Mouse (Mus musculus): Measurements from ENCODE around the gene Ankrd39. TPM values are rescaled to one million over a fixed set of nuclear protein-coding genes. Genes with fewer than 3 reads are reported as not detected.

Gene Ankrd39
- 27.3 and 28.6 TPM in 2 replicates for polyA plus RNA-seq (2015; fragmentation: Nextera tagmentation; extraction: Ambion mirVana)

DNA sequence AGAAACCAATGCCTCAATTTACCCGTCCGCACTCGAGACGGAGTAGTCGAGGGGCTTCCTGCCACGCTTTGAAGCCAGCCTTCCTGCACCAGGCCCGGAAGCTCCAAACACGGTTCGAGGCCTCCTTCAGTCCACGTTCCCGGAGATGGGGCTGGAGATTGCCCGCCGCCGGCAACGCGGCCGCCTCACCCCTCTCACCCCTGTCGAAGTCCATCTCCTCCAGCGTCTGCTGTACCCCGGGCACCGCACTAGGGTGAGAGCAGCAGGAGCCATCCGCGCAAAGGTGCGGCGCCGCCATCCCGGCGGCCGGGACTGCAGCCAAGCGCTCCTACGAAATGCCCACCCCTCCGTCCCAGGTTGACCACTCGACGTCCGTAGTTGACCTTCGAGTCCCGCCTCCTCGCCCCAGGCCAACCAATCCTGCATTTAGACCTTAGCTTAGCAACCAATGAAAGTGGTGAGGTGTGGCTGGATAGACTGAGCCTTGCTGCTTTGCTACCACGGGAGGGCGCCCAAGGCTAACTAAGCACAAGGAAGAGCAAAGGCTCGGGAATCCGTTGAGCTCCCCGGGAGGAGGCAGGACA is at the start of gene Ankrd39:
Ankrd39 (minus strand) TSS at position 558 of the 584 bp plus-strand sequence.
- ATAC-seq (ENCODE audit: insufficient number of reproducible peaks, insufficient read depth, low FRiP score, low TSS enrichment, low read depth), result peak; percentile 88
- Histone ChIP-seq H3K27me3 (no peaks in the 10 kb centered on the region), H3K4me1 (peaks cover 54% of the 10 kb centered on the region), H3K4me3 (peak within 1 kb of the TSS; percentile 71), H3K9me3 (no peaks in the 10 kb centered on the region), H3K36me3 (peaks cover 47% of the 10 kb centered on the region), H3K27ac (peak within 1 kb of the TSS; percentile 89), H3K9ac (peak within 1 kb of the TSS; percentile 78), H3K4me2 (peak within 1 kb of the TSS; percentile 74)
- WGBS, result under 1% methylated on average over 43 of the region's 43 CpGs

DNA sequence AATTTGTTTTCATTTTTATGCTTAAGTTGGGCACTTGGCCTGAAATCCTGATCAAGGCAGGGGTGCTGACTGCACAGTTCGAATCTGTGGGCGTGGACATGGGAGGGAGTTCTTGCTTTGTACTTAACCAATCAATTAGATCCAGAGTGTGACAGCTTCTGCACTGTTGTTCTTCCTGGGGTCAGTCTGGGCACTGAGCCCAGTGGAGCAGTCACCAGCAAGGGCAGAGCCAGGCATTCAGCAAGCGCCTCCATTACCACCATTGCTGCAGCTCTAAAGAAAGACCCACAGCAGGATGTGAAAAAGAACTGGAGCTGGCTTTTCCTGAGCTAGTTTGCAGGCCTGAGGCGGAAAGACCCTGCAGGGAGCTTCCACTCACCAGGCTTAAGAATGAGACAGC is 48.9 kb upstream of the Ankrd39 start:
- Histone ChIP-seq H3K27me3 (no peaks in the 10 kb centered on the region), H3K4me1 (peaks cover 22% of the 10 kb centered on the region), H3K4me3 (no peak overlapping the region), H3K27ac (peak overlapping the region; percentile 78), H3K9ac (no peak overlapping the region), H3K9me3 (no peaks in the 10 kb centered on the region), H3K36me3 (no peaks in the 10 kb centered on the region), H3K4me2 (no peak overlapping the region)
- no peak for ATAC-seq (ENCODE audit: insufficient number of reproducible peaks, insufficient read depth, low FRiP score, low TSS enrichment, low read depth)
- WGBS, result 38% methylated on average over 4 of the region's 4 CpGs

DNA sequence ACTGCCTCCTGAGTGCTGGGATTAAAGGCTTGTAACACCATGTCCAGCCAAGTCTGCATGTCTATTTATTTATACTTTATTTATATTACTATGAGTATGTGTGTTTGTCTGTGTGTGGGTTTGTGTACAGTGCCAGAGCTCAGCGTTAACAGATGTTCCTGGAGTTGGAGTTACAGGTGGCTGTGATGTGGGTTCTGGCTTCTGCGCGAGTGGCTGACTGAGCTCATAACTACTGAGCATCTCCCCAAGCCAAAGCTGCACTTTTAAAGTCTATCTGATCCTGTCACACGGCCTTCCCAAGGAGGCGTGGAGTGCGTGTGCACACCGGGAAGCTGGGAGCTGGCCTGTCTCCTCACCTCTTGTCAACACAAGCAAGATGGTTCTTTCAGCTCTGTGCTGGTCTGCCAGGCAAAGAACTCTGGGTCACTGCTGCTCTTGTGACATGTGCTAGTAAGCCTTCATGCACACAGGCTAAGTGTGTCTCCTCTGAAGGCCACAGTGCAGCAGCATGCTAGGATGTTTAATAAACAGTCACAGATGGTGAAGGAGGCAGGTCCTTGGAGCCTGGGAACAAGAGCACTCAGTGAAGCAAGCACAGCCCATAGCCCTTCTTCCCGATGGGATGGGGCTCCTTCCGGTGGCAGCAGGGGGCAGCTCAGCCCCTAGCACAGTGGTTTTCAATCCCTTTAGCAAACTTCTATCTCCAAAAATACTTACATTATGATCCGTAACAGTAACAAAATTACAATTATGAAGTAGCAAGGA is 48.1 kb upstream of the Ankrd39 start:
- no peak overlapping the region for H3K9ac ChIP-seq
- H3K27ac ChIP-seq, result peak overlapping the region; percentile 78

DNA sequence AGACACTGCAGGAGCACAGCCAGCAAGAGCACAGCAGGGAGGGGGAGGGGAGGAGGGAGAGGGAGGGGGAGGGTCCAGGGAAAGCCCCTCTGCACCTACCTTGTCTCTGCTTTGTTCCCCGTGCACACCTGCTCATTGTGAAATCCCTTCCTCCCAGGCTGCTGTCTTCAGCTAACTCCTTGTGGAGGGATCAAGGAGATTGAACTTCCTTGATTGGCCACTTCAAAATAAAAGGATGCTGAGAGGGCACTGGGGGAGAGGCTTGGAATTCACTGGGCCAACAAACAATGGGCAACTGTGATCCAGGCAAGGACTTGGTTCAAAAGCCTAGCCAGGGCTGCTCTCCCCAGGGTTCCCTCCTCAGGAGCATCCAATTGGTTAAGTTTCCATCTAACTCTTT is 45.9 kb upstream of the Ankrd39 start:
- no peak overlapping the region for H3K4me2 ChIP-seq
- H3K36me3 ChIP-seq, result no peaks in the 10 kb centered on the region
- 10% methylated on average over 1 of the region's 1 CpGs for WGBS
- no peak overlapping the region for H3K4me3 ChIP-seq
- H3K27me3 ChIP-seq, result no peaks in the 10 kb centered on the region
- H3K9me3 ChIP-seq, result no peaks in the 10 kb centered on the region
- no peak overlapping the region for H3K9ac ChIP-seq
- no peak for ATAC-seq (ENCODE audit: insufficient number of reproducible peaks, insufficient read depth, low FRiP score, low TSS enrichment, low read depth)
- no peak overlapping the region for H3K27ac ChIP-seq
- H3K4me1 ChIP-seq, result peaks cover 51% of the 10 kb centered on the region

More for the DNA sequence above, 48.1 kb upstream of the Ankrd39 start:
- ATAC-seq (ENCODE audit: insufficient number of reproducible peaks, insufficient read depth, low FRiP score, low TSS enrichment, low read depth), result no peak
- H3K36me3 ChIP-seq, result no peaks in the 10 kb centered on the region
- peaks cover 28% of the 10 kb centered on the region for H3K4me1 ChIP-seq
- 47% methylated on average over 10 of the region's 10 CpGs for WGBS
- H3K9me3 ChIP-seq, result no peaks in the 10 kb centered on the region
- no peak overlapping the region for H3K4me2 ChIP-seq
- H3K27me3 ChIP-seq, result no peaks in the 10 kb centered on the region
- no peak overlapping the region for H3K4me3 ChIP-seq

- no peaks in the 10 kb centered on the region for H3K27me3 ChIP-seq
- H3K27ac ChIP-seq, result no peak overlapping the region
- no peaks in the 10 kb centered on the region for H3K36me3 ChIP-seq
- H3K4me2 ChIP-seq, result no peak overlapping the region
- H3K9ac ChIP-seq, result no peak overlapping the region
- H3K4me1 ChIP-seq, result peaks cover 68% of the 10 kb centered on the region
- 77% methylated on average over 2 of the region's 2 CpGs for WGBS
- H3K4me3 ChIP-seq, result no peak overlapping the region
- no peaks in the 10 kb centered on the region for H3K9me3 ChIP-seq
- no peak for ATAC-seq (ENCODE audit: insufficient number of reproducible peaks, insufficient read depth, low FRiP score, low TSS enrichment, low read depth)
Observed at GRCm38 (mm10) chr1:36591408-36591807, 44.2 kb upstream of the Ankrd39 start.

DNA sequence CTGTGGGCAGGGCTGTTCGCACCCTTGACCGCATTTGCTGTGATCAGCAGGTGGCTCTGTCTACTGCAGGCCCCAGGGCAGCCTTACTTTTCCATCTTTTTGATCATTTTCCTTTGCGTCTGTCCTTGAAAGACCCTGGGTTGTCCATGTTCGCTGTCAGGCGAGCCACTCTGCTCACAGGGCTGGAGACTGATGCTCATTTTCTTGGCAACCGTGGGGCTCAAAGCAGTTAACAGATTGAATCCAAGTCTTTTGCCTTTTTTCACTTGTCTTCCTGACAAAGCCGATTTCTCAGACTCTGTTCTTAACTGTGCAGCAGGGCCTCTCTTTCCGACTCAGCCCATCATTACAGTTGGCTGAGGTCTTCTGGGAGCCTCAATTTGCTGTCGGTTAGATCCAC is 43.4 kb upstream of the Ankrd39 start:
- H3K27me3 ChIP-seq, result no peaks in the 10 kb centered on the region
- H3K9ac ChIP-seq, result no peak overlapping the region
- peaks cover 68% of the 10 kb centered on the region for H3K4me1 ChIP-seq

GRCm38 (mm10) chr1:36589486-36589885 is 42.2 kb upstream of the Ankrd39 start:
- Histone ChIP-seq H3K27me3 (no peaks in the 10 kb centered on the region), H3K9ac (0 out of 2 replicates have a peak overlapping the region, but pooled peaks have one; percentile 27), H3K4me2 (no peak overlapping the region), H3K4me3 (no peak overlapping the region), H3K9me3 (no peaks in the 10 kb centered on the region), H3K4me1 (peaks cover 63% of the 10 kb centered on the region), H3K27ac (peak overlapping the region; percentile 89; the same call in 1 of the 2 replicates), H3K36me3 (no peaks in the 10 kb centered on the region)
- 72% methylated on average over 6 of the region's 6 CpGs for WGBS
- ATAC-seq (ENCODE audit: insufficient number of reproducible peaks, insufficient read depth, low FRiP score, low TSS enrichment, low read depth), result no peak

More for the DNA sequence above, 43.4 kb upstream of the Ankrd39 start:
- no peak for ATAC-seq (ENCODE audit: insufficient number of reproducible peaks, insufficient read depth, low FRiP score, low TSS enrichment, low read depth)
- H3K36me3 ChIP-seq, result no peaks in the 10 kb centered on the region
- H3K9me3 ChIP-seq, result no peaks in the 10 kb centered on the region
- WGBS, result 52% methylated on average over 9 of the region's 9 CpGs
- no peak overlapping the region for H3K4me2 ChIP-seq
- H3K27ac ChIP-seq, result peak overlapping the region; percentile 33; the same call in 1 of the 2 replicates
- H3K4me3 ChIP-seq, result no peak overlapping the region

DNA sequence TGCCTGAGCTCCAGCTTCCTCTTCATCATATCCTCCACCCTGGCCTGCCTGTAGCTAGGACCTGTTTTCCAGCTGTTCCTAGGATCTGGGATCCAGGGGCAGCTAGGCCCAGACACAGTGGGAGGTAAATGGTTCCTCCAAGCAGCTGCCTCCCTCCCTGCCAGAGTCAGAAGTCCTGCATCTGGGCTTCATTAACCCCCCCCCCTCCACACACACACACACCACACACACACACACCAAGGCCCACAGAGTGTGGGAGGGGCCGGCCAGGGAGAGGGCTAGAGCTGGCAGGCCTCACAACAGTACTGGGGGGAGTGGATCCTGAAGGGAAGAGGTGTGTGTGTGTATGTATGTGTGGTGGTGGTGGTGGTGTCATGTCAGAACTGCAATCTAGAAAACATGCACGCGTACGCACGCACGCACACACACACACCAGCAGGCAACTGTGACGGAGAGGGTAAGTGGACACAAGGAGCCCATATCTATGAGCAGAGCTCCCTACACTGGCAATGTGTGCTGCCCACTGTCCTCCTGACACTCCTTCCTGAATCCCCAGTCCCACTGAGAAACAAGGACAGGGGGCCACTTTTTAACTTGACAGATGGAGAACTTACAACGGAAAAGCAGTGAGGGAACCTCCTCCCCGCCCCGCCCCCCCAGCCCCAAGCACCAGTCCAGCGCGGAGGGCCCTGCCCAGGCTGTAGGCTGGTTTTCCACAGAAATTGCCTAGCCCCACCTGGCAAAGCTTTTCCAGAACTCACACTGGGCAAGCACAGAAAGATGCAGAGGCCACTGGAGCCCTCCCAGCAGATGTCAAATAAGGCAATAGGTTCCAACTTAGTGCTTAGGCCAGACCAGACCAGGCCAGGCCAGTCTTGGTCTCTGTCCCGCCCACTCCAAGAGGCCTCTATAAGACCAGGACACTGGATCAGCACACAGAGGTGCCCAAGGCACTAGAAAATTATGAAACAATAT is 41.5 kb upstream of the Ankrd39 start:
- Histone ChIP-seq H3K27me3 (no peaks in the 10 kb centered on the region), H3K27ac (peak overlapping the region; percentile 89), H3K4me3 (no peak overlapping the region), H3K36me3 (no peaks in the 10 kb centered on the region), H3K4me1 (peaks cover 70% of the 10 kb centered on the region), H3K4me2 (peak overlapping the region; percentile 31), H3K9me3 (no peaks in the 10 kb centered on the region), H3K9ac (peak overlapping the region; percentile 27; the same call in 1 of the 2 replicates)
- WGBS, result 36% methylated on average over 13 of the region's 13 CpGs
- ATAC-seq (ENCODE audit: insufficient number of reproducible peaks, insufficient read depth, low FRiP score, low TSS enrichment, low read depth), result peak; percentile 83

GRCm38 (mm10) chr1:36587860-36588259 is 40.6 kb upstream of the Ankrd39 start:
- peak overlapping the region; percentile 89 for H3K27ac ChIP-seq
- H3K4me2 ChIP-seq, result no peak overlapping the region
- no peaks in the 10 kb centered on the region for H3K36me3 ChIP-seq
- H3K9me3 ChIP-seq, result no peaks in the 10 kb centered on the region
- peaks cover 75% of the 10 kb centered on the region for H3K4me1 ChIP-seq
- 85% methylated on average over 6 of the region's 6 CpGs for WGBS
- no peaks in the 10 kb centered on the region for H3K27me3 ChIP-seq
- H3K4me3 ChIP-seq, result no peak overlapping the region
- no peak for ATAC-seq (ENCODE audit: insufficient number of reproducible peaks, insufficient read depth, low FRiP score, low TSS enrichment, low read depth)
- H3K9ac ChIP-seq, result no peak overlapping the region

- Histone ChIP-seq H3K4me3 (no peak overlapping the region), H3K27ac (no peak overlapping the region), H3K36me3 (no peaks in the 10 kb centered on the region), H3K4me2 (no peak overlapping the region), H3K4me1 (peaks cover 75% of the 10 kb centered on the region), H3K9me3 (no peaks in the 10 kb centered on the region), H3K9ac (no peak overlapping the region), H3K27me3 (no peaks in the 10 kb centered on the region)
- 17% methylated on average over 4 of the region's 4 CpGs for WGBS
- ATAC-seq (ENCODE audit: insufficient number of reproducible peaks, insufficient read depth, low FRiP score, low TSS enrichment, low read depth), result no peak
Observed at GRCm38 (mm10) chr1:36586288-36586687, 39.0 kb upstream of the Ankrd39 start.

- Histone ChIP-seq H3K27me3 (no peaks in the 10 kb centered on the region), H3K27ac (no peak overlapping the region), H3K4me1 (peaks cover 74% of the 10 kb centered on the region), H3K36me3 (no peaks in the 10 kb centered on the region), H3K9me3 (no peaks in the 10 kb centered on the region), H3K4me2 (no peak overlapping the region), H3K4me3 (no peak overlapping the region), H3K9ac (no peak overlapping the region)
- WGBS, result 67% methylated on average over 8 of the region's 8 CpGs
- no peak for ATAC-seq (ENCODE audit: insufficient number of reproducible peaks, insufficient read depth, low FRiP score, low TSS enrichment, low read depth)
Observed at GRCm38 (mm10) chr1:36583408-36584116, 36.3 kb upstream of the Ankrd39 start.

All from embryonic facial prominence, embryonic 13.5 days (tissue).